Mouse (Mus musculus): ENCODE measurements around the gene Slc22a15.

- no peak for TF ChIP-seq CTCF (conservative IDR thresholded peaks at IDR 0.05; ENCODE audit: low read length)
- no peak for TF ChIP-seq POU5F1 (IDR thresholded peaks at IDR 0.05; ENCODE audit: borderline replicate concordance, low read length)
These were observed 47.6 kb downstream of the Slc22a15 start for GRCm38 (mm10) chr3:101876459-101877285.
